Mouse (Mus musculus) neutrophil, adult 83 days (primary cell): Measurements from ENCODE around the gene Rnf10. TPM values are rescaled to one million over a fixed set of nuclear protein-coding genes. Genes with fewer than 3 reads are reported as not detected.

Source experiments
- total RNA-seq, 2 experiments: library from RNA; stranded (reverse); gene quantifications; one replicate each; pipeline ENCODE4 v1.2.4; 2023

Rnf10 gene
- 100 to 1,000 TPM; 184 to 191 TPM for total RNA-seq

DNA sequence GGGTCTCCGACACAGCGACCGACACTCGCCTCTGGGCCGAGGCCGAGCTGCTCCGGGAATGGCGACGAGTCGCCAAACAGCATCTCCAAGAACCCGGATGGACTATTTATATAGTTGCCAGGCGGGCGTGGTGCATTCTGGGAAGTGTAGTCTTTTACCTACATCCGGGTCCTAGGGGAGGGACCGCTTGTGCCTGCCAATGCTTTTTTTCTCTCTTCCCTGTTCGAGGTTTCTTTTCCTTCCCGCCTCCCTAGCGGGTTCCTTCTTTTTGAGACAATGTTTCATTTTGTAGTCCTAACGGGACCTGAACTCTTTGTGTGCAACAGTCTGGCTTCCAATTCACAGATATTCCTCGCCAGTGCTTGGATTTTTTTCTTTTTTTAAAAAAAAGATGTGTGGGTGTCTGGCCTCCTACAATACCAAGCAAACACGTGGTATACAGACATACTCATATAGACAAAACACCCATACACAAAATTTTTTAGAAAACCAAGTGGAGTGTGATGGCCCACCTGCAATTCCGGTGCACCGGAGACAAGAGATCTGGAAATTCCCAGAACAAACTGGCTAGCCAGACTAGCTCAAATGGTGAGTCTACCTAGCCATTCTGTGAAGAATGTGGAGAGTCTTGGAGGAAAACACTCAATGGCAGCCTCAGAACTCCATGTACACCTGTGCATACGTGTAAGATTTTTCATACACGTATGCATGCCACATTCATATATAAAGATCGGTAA lies at the start of gene Rnf10:
Rnf10 (minus strand) TSS at position 87 of the 737 bp plus-strand sequence.

GRCm38 (mm10) chr5:115300792-115301614 lies 28.3 kb upstream of the Rnf10 start, which contains the start of gene Dynll1:
Gene Dynll1, minus strand, starts transcription at chr5:115300999.

DNA sequence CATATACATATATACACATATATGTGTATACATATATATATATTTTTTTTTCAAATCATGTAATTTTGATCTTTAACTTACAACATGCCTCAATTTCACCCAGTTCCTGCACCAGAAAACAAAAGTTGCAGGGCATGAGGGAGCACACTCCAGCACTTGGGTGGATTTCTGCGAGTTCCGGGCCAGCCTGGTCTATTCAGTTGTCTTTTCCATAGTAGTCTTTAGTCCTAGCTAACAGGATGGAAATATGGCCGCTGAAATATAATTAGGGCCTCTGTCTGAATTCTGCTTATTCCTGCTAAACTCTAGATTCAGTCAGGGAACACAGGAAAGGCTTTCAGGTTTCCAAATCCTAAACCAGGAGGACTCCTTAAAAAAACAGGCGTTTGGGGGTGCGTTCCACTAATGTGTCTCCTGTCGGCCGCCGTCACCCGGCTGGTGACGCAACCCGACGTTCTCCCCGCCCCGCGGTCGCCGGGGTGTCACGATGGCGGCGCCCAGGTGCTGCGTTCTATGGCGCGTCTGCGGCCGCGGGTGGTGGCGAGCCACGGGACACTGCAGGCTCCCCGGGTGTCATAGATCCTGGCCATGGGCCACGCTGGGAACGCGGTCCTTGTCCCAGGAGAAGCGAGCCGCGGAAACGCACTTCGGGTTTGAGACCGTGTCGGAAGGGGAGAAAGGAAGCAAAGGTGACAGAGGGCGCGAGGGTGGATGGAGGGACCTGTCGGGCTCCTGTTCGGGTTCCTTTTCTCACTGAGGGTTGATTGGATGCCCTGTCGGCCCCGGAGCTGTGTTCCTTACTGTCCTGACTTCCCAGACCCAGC lies 6.7 kb upstream of the Rnf10 start, which contains the start of gene Coq5:
Coq5 (plus strand) TSS at position 441 of the 824 bp plus-strand sequence.

DNA sequence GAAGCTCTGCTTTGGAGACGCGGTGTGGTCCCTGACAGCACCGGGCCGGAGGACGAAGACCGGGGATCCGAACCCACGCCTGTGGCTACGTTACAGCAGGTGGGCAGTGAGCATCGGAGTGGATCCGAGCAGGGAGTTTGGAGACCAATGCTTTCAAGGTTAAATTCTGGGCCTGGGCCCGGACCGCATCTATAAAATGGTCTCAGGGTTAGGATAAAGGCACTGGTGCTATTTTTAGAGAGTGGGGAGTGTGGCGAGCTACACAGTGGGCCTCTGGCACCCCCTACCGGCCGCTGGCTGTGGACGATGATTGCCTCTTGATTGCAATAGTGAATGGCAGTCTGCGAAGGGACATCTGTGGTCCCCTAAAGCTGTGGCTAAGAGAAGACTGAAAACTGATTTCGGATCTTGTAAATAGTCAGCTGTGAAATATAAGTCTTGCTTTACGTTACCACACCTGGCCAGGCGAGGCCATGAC lies 36.9 kb downstream of the Rnf10 start, which contains the start of gene Pop5:
Pop5 (plus strand) TSS at position 51 of the 478 bp plus-strand sequence.

DNA sequence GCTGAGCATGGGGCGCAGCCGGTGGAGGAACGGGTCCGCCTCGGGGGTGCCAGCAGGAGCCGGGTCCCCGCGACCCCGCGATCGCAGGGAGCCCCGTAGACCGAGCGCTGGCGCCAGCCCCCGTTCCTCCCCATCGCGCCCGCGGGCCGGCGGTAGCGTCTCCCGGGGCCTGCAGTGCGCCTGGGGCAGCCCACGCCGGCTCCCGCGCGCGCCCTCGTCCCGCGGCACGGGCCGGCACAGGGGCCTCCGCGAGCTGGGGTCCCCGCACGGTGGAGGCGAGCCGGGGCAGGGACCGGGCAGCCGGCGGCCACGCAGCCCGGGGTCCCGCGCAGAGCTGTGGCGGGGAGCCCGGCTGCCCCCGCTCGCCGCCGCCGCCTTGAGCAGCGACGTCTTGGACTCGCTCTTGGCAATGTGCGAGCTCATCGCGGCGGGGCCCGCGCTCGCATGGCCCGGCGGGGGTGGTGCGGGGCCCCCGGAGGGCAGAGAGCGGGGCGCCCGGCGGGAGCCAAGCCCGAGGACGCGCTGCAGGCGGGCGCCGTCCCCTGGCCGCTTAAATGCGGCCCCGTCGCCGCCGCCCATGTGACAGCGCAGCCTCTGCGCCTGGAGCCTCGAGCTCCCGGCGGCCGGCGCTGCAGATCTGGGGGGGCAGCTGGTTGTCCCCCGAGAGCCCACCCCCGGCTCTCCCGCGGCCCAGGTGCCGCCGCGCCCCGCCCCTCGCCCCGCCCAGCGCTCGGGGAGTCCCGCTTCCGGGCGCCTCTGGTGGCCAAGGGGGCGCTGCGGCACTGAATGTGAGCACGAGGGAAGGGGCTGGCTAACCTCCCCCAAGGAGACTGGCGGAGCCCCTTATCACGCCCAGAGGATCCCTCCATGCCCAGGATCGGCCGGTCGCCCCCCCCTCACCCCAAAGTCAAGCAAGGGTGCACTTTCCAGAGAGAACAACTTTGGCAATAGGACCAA lies 78.8 kb downstream of the Rnf10 start, which contains the start of gene Cabp1:
Cabp1 (minus strand) TSS at position 713 of the 957 bp plus-strand sequence.

Other genes starting within 250 kb of the Rnf10 start
- gene Gm10401, start 174.6 kb downstream of the Rnf10 start, total RNA-seq: not detected
- gene Acads, start 153.6 kb downstream of the Rnf10 start, total RNA-seq: 10 to 100 TPM; 15.7 to 16.2 TPM
- 10 to 100 TPM; 13.8 to 18.6 TPM for gene Unc119b, start 137.9 kb downstream of the Rnf10 start, total RNA-seq
- gene Mlec, start 114.7 kb downstream of the Rnf10 start, total RNA-seq: 100 to 1,000 TPM; 123 to 124 TPM
- not detected for gene Cabp1, start 78.5 kb downstream of the Rnf10 start, total RNA-seq
- 10 to 100 TPM; 14.2 to 16.2 TPM for gene Pop5, start 37.1 kb downstream of the Rnf10 start, total RNA-seq
- 10 to 100 TPM in 1 of 2 experiments, 1 to 10 TPM in 1; 9.3 to 10.7 TPM for gene Coq5, start 6.8 kb upstream of the Rnf10 start, total RNA-seq
- 100 to 1,000 TPM; 209 to 220 TPM for gene Dynll1, start 28.1 kb upstream of the Rnf10 start, total RNA-seq
- 10 to 100 TPM; 56.4 to 57.6 TPM for gene Srsf9, start 54.3 kb upstream of the Rnf10 start, total RNA-seq
- gene Gatc, start 68.3 kb upstream of the Rnf10 start, total RNA-seq: 10 to 100 TPM in 1 of 2 experiments, 1 to 10 TPM in 1; 9.1 to 10.3 TPM
- 10 to 100 TPM; 16.6 to 18.6 TPM for gene Triap1, start 68.3 kb upstream of the Rnf10 start, total RNA-seq
- gene Cox6a1, start 76.1 kb upstream of the Rnf10 start, total RNA-seq: 100 to 1,000 TPM; 267 to 287 TPM
- gene Msi1, start 156.7 kb upstream of the Rnf10 start, total RNA-seq: under 1 TPM; 0.13 to 0.48 TPM
- gene Pla2g1b, start 193.4 kb upstream of the Rnf10 start, total RNA-seq: not detected
- 1 to 10 TPM; 3.4 to 8.9 TPM for gene Sirt4, start 211.8 kb upstream of the Rnf10 start, total RNA-seq
- gene Pxn, start 233.8 kb upstream of the Rnf10 start, total RNA-seq: 100 to 1,000 TPM; 344 to 399 TPM